Mouse (Mus musculus): ENCODE data around the gene 1700066M21Rik.

DNA sequence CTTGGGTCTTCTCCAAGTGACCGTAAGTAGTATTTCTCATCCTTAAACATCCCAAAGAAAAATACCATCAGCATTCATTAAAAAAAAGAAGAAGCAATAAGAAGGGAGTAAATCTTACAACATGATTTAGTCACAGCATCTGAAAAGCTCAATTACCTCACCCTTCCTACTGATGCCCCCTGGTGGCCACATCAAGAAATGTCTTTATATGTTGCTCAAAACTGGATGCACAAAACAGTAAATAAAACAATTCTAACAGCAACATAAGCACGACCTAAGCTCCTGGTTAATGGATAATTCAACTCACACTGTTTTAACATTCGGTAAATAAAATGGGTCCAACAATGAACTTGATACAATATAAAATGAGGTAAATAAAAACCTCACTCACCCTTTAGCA, 16.6 kb downstream of the 1700066M21Rik start:
- TF ChIP-seq ZC3H11A (IDR thresholded peaks at IDR 0.05; ENCODE audit: borderline replicate concordance, low read depth, low read length) (0 out of 2 replicates have a peak, but pooled peaks have one; percentile 29), CHD2 (IDR thresholded peaks at IDR 0.05; ENCODE audit: low read depth, low read length) (no peak), MAFK (IDR thresholded peaks at IDR 0.05; ENCODE audit: insufficient read depth, low read depth, low read length) (no peak), HCFC1 (IDR thresholded peaks at IDR 0.05; ENCODE audit: borderline replicate concordance, insufficient read depth, low read length) (no peak), ZNF384 (IDR thresholded peaks at IDR 0.05; ENCODE audit: low read depth, low read length) (no peak)
